In genomic region chr2:180227262-180228059, GRCm38 (mm10) we compare ENCODE assay signal across 8 mouse cellular contexts. TPM values are rescaled to one million over a fixed set of nuclear protein-coding genes. Genes with fewer than 3 reads are reported as not detected.
DNase-seq lines count a peak whose midpoint lies in the region; ATAC-seq and TF ChIP-seq lines count a peak whose summit lies in the region.

No protein-coding gene starts in this region.

- no peaks in the 10 kb centered on the region; the same call in 1 of the 2 replicates for H3K4me1 ChIP-seq in bone marrow, adult 2 months (ENCODE audit: control insufficient read depth, insufficient read depth, low read length)
- H3K4me1 ChIP-seq in forebrain, embryonic 16.5 days (replicated peaks; ENCODE audit: control insufficient read depth, insufficient read depth, low read length), result peaks cover 23% of the 10 kb centered on the region
- H3K4me1 ChIP-seq in hindbrain, embryonic 15.5 days (replicated peaks), result peaks cover 33% of the 10 kb centered on the region
- H3K4me1 ChIP-seq in liver, embryonic 12.5 days, result peaks cover 42% of the 10 kb centered on the region

- H3K27me3 ChIP-seq in forebrain, embryonic 16.5 days (replicated peaks; ENCODE audit: control insufficient read depth, insufficient read depth, low read length), result no peaks in the 10 kb centered on the region; the same call in none of the 2 replicates
- H3K27me3 ChIP-seq in hindbrain, embryonic 15.5 days, result peaks cover 24% of the 10 kb centered on the region
- H3K27me3 ChIP-seq in liver, embryonic 12.5 days (replicated peaks), result peaks cover 60% of the 10 kb centered on the region

- H3K4me3 ChIP-seq in bone marrow, adult 2 months (replicated peaks; ENCODE audit: control insufficient read depth, low read depth, low read length), result no peak overlapping the region
- H3K4me3 ChIP-seq in forebrain, embryonic 16.5 days (replicated peaks; ENCODE audit: low read length), result no peak overlapping the region
- H3K4me3 ChIP-seq in hindbrain, embryonic 15.5 days, result no peak overlapping the region
- H3K4me3 ChIP-seq in liver, embryonic 12.5 days, result 0 out of 2 replicates have a peak overlapping the region, but pooled peaks have one; percentile 15

- intact Hi-C loops in heart, postnatal 25 days (cut with DNase I), result loop anchor here (2.0 kb wide), 1 partner anchor 23 kb away; no protein-coding TSS in a partner anchor

- no peak overlapping the region; the same call in 1 of the 2 replicates for H3K9ac ChIP-seq in forebrain, embryonic 16.5 days (replicated peaks; ENCODE audit: low read depth, low read length)
- no peak overlapping the region for H3K9ac ChIP-seq in hindbrain, embryonic 15.5 days
- 0 out of 2 replicates have a peak overlapping the region, but pooled peaks have one; percentile 30 for H3K9ac ChIP-seq in liver, embryonic 12.5 days

- peak; percentile 50 for ATAC-seq in forebrain, embryonic 16.5 days
- no peak for ATAC-seq in hindbrain, embryonic 15.5 days (ENCODE audit: low FRiP score, low read depth)
- ATAC-seq in liver, embryonic 12.5 days, result peak; percentile 60

- TF ChIP-seq CTCF in bone marrow, adult 2 months (IDR thresholded peaks at IDR 0.05; ENCODE audit: control insufficient read depth, insufficient read depth, low read length), result peak; percentile 70

- no peaks in the 10 kb centered on the region for H3K36me3 ChIP-seq in forebrain, embryonic 16.5 days (ENCODE audit: control insufficient read depth, insufficient read depth)
- no peaks in the 10 kb centered on the region for H3K36me3 ChIP-seq in hindbrain, embryonic 15.5 days
- H3K36me3 ChIP-seq in liver, embryonic 12.5 days, result no peaks in the 10 kb centered on the region

- no peaks in the 10 kb centered on the region for H3K9me3 ChIP-seq in forebrain, embryonic 16.5 days (ENCODE audit: control insufficient read depth, low read length)
- H3K9me3 ChIP-seq in hindbrain, embryonic 15.5 days, result no peaks in the 10 kb centered on the region
- H3K9me3 ChIP-seq in liver, embryonic 12.5 days (replicated peaks), result no peaks in the 10 kb centered on the region

- peak; percentile 96 for DNase-seq in heart, adult 11 months
- no peak for DNase-seq in heart, postnatal 25 days (ENCODE audit: low spot score)
- DNase-seq in naive thymus-derived CD4-positive, alpha-beta T cell, adult 2 months (ENCODE audit: low read depth), result peak; percentile 51
- DNase-seq in right cerebral cortex, adult 18-20 months, result no peak

- no peak overlapping the region for H3K27ac ChIP-seq in bone marrow, adult 2 months (ENCODE audit: control insufficient read depth, insufficient read depth, low read depth, low read length, poor library complexity)
- no peak overlapping the region for H3K27ac ChIP-seq in forebrain, embryonic 16.5 days (ENCODE audit: low read length)
- H3K27ac ChIP-seq in hindbrain, embryonic 15.5 days (replicated peaks), result no peak overlapping the region
- H3K27ac ChIP-seq in liver, embryonic 12.5 days, result no peak overlapping the region

- H3K4me2 ChIP-seq in forebrain, embryonic 16.5 days (ENCODE audit: low read length), result peak overlapping the region; percentile 21
- H3K4me2 ChIP-seq in hindbrain, embryonic 15.5 days, result peak overlapping the region; percentile 20
- H3K4me2 ChIP-seq in liver, embryonic 12.5 days, result peak overlapping the region; percentile 53

- WGBS in bone marrow, adult 2 months, result 5% methylated on average over 21 of the region's 21 CpGs
- WGBS in forebrain, embryonic 16.5 days, result 2% methylated on average over 21 of the region's 21 CpGs
- 2% methylated on average over 21 of the region's 21 CpGs for WGBS in hindbrain, embryonic 15.5 days
- 2% methylated on average over 21 of the region's 21 CpGs for WGBS in liver, embryonic 12.5 days (ENCODE audit: insufficient replicate concordance)

- no peak for TF ChIP-seq POLR2A in bone marrow, adult 2 months (IDR thresholded peaks at IDR 0.05; ENCODE audit: borderline replicate concordance, control insufficient read depth, low read depth, low read length)

RNA-seq across cellular contexts. Expression of gene Lama5, which starts 1.8 kb away (rescaled TPM):
- total RNA-seq in heart, postnatal 25 days (2021), result 10 to 100 TPM; 50.3 to 58.2 TPM
- 1.5 and 6.6 TPM in 2 replicates for polyA plus RNA-seq in bone marrow, adult 2 months (2011; ENCODE audit: insufficient read depth, insufficient read length, low replicate concordance, missing spikeins)
- 3.0 and 3.2 TPM in 2 replicates for polyA plus RNA-seq in forebrain, embryonic 16.5 days (2015; fragmentation: Nextera tagmentation; extraction: Ambion mirVana)
- polyA plus RNA-seq in hindbrain, embryonic 15.5 days (2015; fragmentation: Nextera tagmentation; extraction: Ambion mirVana), result 2.5 and 3.5 TPM in 2 replicates
- polyA plus RNA-seq in liver, embryonic 12.5 days (2016; fragmentation: Nextera tagmentation; extraction: Ambion mirVana), result 4.1 and 4.3 TPM in 2 replicates

RNA-seq across cellular contexts. Expression of gene Rps21, which starts 29.7 kb away (rescaled TPM):
- 100 to 1,000 TPM; 471 to 515 TPM for total RNA-seq in heart, postnatal 25 days (2021)
- polyA plus RNA-seq in bone marrow, adult 2 months (2011; ENCODE audit: insufficient read depth, insufficient read length, low replicate concordance, missing spikeins), result 1,144 and 1,728 TPM in 2 replicates
- 305 and 334 TPM in 2 replicates for polyA plus RNA-seq in forebrain, embryonic 16.5 days (2015; fragmentation: Nextera tagmentation; extraction: Ambion mirVana)
- polyA plus RNA-seq in hindbrain, embryonic 15.5 days (2015; fragmentation: Nextera tagmentation; extraction: Ambion mirVana), result 337 and 391 TPM in 2 replicates
- 560 and 561 TPM in 2 replicates for polyA plus RNA-seq in liver, embryonic 12.5 days (2016; fragmentation: Nextera tagmentation; extraction: Ambion mirVana)

RNA-seq across cellular contexts. Expression of gene Cables2, which starts 45.8 kb away (rescaled TPM):
- total RNA-seq in heart, postnatal 25 days (2021), result 10 to 100 TPM; 13.0 to 13.8 TPM
- 12.2 and 16.3 TPM in 2 replicates for polyA plus RNA-seq in bone marrow, adult 2 months (2011; ENCODE audit: insufficient read depth, insufficient read length, low replicate concordance, missing spikeins)
- 16.1 and 18.5 TPM in 2 replicates for polyA plus RNA-seq in forebrain, embryonic 16.5 days (2015; fragmentation: Nextera tagmentation; extraction: Ambion mirVana)
- 27.0 and 29.6 TPM in 2 replicates for polyA plus RNA-seq in hindbrain, embryonic 15.5 days (2015; fragmentation: Nextera tagmentation; extraction: Ambion mirVana)
- polyA plus RNA-seq in liver, embryonic 12.5 days (2016; fragmentation: Nextera tagmentation; extraction: Ambion mirVana), result 9.6 and 10.4 TPM in 2 replicates

RNA-seq across cellular contexts. Expression of gene Adrm1, which starts 56.2 kb away (rescaled TPM):
- 10 to 100 TPM; 73.1 to 83.5 TPM for total RNA-seq in heart, postnatal 25 days (2021)
- polyA plus RNA-seq in bone marrow, adult 2 months (2011; ENCODE audit: insufficient read depth, insufficient read length, low replicate concordance, missing spikeins), result 45.5 and 50.2 TPM in 2 replicates
- polyA plus RNA-seq in forebrain, embryonic 16.5 days (2015; fragmentation: Nextera tagmentation; extraction: Ambion mirVana), result 189 and 202 TPM in 2 replicates
- 189 and 207 TPM in 2 replicates for polyA plus RNA-seq in hindbrain, embryonic 15.5 days (2015; fragmentation: Nextera tagmentation; extraction: Ambion mirVana)
- 176 and 189 TPM in 2 replicates for polyA plus RNA-seq in liver, embryonic 12.5 days (2016; fragmentation: Nextera tagmentation; extraction: Ambion mirVana)

Comparison
In these comparisons a context has a peak if more than half of its experiments do, and no peak if none do; other contexts are left out.
1. DNase-seq: peak in heart, adult 11 months (single experiment) and naive thymus-derived CD4-positive, alpha-beta T cell, adult 2 months (single experiment); none in heart, postnatal 25 days (single experiment) and right cerebral cortex, adult 18-20 months (single experiment).
2. Peak in every context shown above with its lines, with median percentiles within 50 percentile points of each other: H3K4me2 ChIP-seq.